Mouse (Mus musculus) mouse trophoblast stem cell (cell line): ENCODE data around the gene Acbd3.

Experiments used
- in situ Hi-C, 2 experiments: fragments of 300-500 bp; cut with MseI, MboI; formaldehyde crosslinking; loops; 2 replicates in 1 of 2; 3 replicates in 1 of 2; pipeline ENCODE4 v1.15.1; 2025

The Acbd3 gene

DNA sequence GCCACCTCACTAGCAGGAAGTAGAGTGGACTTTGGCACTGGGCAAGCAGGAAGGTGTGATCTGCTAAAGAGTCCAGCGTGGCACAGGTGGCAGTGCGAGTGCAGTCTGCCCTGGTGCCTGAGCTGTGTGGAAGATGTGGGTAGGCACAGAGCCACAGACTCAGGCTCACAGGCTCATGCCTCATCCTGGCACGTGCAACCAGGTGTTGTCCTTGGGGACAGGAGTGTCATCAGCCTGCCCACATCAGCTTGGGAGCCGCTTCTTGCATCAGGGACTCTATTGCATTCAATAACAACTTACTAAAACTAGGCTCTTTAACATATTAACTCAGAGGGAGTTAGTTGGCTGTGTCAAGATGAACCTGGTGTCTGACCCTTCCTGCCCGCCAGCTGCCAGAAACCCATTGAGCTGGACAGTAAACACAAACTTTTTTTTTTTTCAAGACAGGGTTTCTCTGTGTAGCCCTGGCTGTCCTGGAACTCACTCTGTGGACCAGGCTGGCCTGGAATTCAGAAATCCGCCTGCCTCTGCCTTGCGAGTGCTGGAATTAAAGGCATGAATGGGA lies 32.2 kb downstream of the Acbd3 start:
- in situ Hi-C loops = no loop called here

DNA sequence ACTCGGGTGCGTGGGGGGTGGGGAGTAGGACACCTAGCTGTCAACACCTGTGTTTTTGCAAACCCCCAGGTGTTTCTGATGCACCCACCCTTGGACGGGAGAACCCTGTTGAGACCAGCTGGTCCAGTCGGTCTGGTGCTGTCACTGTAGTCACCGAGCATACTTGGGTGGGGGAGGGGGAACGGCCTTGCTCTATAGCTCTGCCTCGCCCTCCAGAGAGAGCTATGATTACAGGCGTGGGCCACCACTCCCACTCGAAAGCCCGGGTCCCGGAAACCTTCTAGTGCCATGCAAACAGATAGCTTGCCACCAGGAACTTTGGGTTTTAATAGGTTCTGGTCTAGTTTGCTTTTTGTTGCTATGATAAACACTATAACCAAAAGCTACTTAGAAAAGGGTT lies 36.3 kb downstream of the Acbd3 start:
- in situ Hi-C loops = loop anchor here in 1 of 2 experiments (5.0 kb wide), 1 partner anchor 40 kb away; no protein-coding TSS in a partner anchor

DNA sequence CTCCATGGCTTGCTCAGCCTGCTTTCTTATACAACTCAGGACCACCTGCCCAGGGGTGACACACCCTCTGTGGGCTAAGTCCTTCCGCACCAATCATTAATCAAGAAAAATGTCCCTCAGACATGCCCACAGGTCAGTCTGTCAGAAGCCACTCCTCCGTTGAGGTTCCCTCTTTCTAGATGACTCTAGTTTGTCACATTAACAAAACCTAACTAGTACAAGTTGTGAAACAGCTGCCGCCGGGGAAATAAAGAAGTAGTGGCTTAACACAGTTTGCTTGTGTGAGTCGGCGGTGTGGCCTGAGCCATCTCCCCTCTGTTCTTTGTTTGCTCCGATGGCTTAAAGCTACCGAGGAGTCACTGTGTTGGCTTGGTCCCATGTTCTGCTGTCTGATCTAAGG lies 36.8 kb downstream of the Acbd3 start:
- in situ Hi-C loops = loop anchor here in 1 of 2 experiments (5.0 kb wide), 1 partner anchor 40 kb away; no protein-coding TSS in a partner anchor

DNA sequence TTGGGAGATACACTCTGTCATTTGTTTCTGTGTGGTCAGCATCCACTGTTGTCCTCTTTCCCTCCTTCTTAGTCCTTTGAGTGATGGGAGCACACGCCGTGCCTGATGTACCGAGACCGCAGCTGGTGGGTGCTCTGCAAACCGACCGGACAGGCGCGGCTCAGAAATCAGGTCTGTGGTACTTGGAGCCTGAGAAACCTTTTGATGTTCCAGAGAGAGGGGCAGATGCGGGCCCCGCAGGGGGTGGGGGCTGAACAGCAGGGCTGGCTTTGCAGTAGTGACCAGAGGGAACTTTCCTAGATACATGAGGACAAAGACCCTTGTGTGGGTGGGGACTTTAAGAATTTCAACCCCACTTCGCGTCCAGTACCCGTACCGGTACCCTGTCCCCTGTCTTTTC lies 37.5 kb downstream of the Acbd3 start:
- in situ Hi-C loops = loop anchor here in 1 of 2 experiments (5.0 kb wide), 1 partner anchor 41 kb away; no protein-coding TSS in a partner anchor

DNA sequence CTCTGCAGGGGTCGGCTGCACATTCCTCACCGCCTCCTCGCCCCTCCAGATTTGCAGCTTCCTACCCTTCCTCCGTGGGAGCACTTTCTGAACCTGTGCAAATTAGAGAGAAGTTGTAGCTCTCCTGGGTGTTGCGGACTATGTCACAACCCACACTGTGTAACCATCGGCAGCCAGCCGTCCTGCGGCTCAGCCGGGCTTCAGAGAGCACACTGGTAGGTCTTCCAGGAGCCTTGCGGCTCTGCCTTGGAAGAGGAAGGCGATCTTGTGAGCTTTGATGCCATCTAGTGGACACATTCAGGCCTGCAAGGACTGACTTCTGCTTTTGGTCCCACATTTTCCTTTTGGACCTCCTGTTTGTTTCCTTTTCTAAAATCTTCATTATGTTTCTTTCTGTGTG lies 38.0 kb downstream of the Acbd3 start:
- in situ Hi-C loops = loop anchor here in 1 of 2 experiments (5.0 kb wide), 1 partner anchor 42 kb away; no protein-coding TSS in a partner anchor

DNA sequence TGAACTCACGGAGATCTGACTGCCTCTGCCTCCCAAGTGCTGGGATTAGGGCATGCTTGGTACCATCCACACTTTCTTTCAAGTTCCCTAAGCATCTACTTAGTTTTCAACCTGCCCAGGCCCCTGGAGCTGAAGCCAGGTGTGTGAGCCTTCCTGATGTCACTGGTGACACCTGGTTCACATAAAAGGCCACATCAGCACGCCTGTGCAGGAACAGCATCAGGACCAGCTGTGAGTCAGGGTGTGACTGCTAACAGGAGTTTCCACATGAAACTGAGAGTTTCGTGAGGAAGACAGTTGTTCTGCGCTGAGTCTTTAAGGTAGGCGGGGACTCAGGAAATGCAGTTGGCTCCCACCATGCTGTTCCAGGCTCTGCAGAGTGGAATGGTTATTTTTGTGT lies 39.5 kb downstream of the Acbd3 start:
- in situ Hi-C loops = no loop called here

DNA sequence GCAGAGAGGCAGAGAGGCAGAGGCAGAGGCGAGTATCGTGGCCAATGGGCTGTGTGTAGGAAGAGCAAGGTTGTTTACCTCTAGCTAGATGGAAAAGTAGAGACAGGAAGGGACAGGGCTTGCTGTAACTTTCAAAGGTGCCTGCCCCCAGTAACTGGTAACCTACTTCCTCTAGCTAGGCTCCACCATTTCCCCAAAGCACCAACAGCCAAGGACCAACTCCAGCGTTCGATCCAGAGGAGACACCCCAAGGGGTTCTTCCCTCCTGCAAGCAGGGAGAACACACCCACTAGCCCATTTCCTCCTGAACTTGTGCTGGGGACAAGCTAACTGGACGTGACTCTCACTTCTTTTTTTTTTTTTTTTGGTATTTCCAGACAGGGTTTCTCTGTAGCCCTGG lies 40.7 kb downstream of the Acbd3 start:
- in situ Hi-C loops = no loop called here

DNA sequence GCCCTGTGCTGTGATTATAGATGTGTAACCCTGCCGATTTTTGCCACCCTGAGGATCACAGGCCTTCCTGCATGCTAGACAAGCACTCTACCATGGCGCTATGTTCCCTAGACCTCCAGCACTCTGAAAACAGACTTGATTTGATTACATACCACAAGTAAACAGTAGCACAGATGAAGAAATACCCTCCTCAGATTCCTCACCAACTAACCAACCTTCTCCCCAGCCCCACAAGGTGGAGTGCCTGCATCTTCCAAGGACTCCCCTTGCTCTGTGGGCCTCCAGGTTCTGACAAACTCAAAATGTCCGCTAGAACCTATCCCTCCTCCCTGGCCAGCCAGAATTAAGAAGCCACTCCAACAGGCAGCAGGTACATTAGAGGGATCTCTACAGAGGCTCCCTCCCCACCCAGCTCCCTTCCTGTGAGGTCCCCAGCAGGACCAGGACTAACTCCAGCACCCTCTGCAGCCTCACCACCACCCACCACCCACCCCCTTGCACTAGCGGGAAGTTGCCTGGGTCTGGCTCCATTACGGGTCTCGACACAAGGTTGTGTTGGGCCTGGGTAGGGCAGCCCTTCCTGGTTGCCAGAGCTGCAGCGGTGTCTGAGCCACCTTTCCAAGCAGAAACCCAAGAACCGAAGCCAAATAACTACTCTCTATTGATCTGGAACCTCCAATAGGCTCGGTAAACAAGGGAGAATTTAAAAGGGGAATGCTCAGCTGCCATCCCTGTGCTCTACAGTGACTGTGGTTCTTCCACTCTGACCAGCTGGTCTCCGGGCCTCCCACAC lies 41.9 kb downstream of the Acbd3 start:
- in situ Hi-C loops = no loop called here

DNA sequence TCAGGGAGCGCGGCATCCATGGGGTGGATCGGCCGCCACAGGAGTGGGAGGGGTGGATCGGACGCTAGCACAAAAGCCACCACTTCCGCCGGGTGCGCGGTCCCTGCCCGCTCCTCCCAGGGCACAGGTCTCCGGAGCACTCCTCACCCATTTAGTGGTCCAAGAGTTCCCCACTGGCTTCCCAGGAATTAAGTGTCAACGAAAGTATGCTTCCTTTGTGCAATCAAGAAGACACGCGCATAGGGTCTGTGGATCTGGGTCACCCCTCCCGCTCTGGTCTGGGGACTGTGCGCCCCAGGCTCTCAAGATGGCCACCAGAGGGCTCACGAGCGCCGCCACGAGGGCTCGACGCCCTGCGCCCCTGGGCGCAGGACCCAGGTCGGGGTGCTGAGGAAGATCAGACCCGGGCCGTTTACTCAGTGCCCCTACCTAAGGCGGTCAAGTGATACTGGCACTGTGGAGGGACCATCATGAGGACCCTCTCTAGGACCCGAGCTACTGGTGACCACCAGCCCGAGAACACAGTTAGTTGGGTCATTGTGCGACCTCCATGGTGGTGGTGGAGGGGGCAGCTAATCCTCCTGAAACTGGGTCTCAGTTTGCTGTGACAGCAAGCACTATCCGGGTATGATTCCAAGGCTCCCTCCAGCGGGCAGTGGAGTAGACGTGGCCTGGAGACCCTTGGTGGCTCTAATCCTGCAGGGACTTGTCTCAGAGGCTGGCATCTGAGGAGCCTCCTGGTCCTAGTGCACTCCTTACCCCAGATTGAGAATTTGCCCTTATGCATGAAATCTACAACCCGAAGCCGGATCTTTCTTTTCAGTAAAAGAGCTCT lies 42.7 kb downstream of the Acbd3 start:
- in situ Hi-C loops = no loop called here

DNA sequence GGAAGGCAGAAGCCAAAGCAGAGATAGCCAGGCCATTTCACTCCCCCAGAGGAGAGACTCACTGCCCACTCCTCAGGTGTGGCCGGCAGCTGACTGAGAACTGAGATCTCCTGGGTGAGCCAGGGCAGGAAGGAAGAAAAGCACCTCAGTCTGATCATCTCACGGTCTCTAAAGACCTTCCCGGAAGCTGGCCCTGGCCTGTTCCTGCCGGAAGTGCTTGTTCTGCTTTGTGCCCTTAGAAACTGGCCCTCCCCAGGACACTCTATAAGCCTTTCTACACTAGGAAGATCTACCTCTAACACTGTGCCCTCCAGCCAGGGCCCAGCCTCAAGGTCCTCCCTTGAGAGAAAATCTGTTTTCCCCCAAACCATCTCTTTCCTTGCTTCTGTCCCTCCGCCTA lies 45.5 kb downstream of the Acbd3 start:
- in situ Hi-C loops = no loop called here

DNA sequence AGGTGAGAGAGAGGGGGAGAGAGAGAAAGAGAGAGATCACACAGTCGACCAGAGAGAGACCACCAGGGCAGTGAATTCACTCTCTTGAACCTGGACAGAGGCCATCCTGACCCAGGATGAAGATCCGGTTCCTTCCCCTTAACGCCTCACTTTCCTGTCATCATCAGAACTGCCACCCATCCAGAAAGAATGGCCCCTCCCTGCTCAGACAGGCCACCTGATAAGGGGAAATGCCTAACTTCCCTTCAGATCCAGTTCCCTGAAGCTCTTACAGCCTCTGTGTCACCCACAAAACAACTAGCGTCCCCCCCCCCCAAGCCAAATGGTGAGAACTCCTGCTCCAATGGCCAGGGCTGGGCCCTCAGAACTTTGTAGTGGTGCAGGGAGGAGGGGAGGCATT lies 45.9 kb downstream of the Acbd3 start:
- in situ Hi-C loops = no loop called here

DNA sequence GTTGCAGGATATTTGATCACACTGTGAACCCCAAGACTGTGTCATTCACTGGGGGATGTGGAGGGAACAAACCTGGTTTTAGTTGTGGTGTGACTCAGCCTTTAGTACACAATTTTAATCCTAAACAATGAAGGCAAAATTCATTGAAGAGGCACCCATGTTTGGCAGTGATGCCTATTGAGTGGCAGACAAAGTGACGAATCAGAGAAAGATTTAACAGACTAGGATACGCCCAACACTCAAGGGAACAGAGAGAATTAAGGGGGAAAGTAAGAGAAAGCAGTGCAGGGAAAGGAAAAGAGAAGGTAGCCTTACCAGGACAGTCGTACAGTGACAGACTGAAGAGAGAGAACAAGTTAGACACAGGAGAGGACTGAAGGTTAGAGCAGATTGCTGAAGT lies 46.4 kb downstream of the Acbd3 start:
- in situ Hi-C loops = no loop called here

DNA sequence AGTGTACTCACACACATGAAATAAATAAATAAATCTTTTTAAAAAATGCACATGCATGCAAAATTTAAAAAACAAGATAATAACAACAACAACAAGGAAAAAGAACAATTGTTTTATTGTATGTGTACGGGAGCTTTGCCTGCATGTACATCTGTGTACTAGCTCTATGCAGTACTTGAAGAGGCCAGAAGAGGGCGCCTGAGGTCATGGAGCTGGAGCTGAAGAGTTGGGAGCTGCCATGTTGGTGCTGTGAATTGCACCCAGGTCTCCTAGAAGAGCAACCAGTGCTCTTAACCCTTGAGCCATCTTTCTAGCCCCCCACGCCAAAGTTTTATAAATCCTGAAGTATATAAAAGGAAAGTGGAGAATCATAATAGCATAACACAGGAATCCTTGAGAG lies 48.8 kb downstream of the Acbd3 start:
- in situ Hi-C loops = no loop called here

DNA sequence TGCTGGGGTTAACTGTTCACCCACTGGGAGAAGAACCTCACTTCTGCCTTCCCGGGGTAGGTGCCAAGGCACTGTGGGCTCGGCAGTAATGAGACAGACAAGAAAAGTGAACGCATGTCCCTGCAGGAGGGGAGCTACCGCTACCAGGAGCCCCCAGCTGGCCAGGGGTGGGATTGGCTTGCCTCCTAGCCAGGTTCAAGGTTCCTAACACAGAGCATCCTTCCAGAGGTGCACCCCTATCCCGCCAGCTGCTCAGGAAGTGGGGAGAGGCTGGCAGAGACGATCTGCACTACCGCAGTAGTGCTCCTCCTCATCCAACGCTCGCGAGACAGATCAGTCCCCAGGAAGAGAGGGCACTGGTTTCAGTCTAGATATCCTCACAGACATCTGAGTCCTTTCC lies 49.5 kb downstream of the Acbd3 start:
- in situ Hi-C loops = no loop called here

DNA sequence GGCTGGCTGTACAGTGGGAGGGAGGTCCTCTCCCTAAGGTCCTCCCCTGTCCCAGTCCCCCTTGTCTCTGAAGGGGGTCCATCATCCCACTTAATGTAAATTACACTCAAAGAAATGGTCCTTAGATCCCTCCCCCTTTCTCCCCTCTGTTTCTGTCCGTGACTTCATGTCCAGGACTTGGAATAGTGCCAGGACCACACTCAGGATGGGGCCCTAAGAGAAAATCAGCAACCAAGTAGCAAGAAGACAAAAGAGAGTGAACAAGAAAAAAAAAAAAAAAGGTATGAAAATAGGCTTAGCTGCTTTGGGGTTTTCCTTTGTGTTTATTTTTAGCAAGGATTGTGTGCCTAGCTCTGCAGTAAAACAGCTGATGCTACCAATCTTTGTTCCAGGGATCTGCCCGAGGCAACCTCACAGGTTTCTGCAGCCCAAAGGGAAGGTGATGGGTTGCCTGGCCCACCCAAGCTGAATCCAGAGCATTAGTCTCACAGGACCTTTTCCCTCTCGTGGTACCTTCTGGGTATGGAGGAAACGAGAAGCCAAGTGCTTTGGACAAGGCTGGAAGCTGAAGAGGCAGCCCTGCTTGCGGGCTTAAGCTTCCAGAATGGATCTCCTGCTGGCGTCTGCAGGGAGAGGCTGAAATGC lies 50.1 kb downstream of the Acbd3 start:
- in situ Hi-C loops = no loop called here

DNA sequence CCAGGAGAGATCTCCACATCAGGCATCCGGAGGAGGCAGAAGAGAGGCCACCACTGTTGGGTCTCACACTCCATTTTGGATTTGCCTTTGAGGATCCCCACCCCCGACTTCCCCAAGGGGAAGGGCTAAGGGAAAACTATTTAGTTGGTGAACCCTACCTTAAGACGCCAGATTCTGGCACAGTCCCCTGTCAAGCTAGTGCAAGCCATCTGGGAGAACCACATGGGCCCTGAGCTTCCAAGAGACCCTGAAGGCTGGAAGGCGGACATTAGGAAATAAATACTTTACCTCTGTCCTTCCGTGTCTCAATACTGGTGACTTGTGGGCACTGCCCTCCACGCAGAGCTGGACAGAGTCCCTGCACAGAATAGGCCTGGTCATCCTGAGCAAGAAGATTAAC lies 50.7 kb downstream of the Acbd3 start:
- in situ Hi-C loops = no loop called here

DNA sequence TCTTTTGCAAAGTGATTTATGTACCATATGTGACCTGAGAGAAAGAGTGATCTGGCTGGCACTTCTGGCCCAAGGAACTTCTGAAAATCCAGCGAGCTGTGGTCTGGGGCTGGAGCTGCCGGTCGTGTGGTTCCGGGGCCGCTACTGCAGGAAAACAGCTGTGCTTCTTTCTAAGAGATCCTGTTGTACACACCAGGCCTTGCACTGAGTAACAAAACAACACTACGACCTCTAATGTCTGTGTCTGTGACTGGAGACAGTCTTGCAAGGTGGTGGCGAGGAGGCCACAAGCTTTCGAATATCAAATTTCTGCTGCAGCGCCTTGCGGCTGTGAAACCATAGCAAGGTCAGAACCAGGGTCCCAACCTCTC lies 51.4 kb downstream of the Acbd3 start:
- in situ Hi-C loops = no loop called here

DNA sequence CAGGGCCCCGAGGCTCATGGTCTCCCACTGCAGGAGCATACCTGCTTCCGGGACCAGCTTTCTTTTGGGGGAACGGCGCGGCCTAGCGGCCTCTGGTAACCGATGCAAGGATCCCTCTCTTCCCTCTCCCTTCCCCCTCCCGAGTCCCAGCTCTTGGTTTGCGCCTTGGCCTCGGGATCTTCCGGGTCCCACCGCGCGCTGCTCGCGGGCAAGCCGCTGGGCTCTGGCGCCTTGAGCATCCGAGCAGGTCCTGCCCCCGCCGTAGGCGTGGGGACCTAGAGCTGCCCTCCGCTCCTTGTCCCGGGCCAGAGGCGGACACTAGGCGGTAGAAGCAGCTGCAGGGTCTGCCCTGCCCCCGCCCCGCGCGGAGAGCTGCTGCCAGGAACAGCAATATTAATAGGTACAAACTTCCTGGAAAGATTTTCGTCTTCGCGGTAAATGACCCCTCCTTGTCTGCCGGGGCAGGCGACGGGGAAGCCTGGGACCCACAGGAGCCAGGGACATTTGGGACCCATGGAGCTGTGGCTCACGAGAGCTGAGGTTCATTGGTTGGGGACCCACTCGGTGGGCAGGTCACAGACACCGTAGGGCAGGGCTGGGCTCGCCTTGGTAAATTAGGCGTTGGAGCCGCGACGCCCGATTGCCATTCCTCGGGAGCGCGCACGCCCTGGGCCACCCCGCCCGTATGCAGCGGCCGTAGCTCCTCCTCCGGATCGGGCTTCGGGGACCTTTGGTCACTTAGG lies 52.0 kb downstream of the Acbd3 start:
- in situ Hi-C loops = no loop called here

DNA sequence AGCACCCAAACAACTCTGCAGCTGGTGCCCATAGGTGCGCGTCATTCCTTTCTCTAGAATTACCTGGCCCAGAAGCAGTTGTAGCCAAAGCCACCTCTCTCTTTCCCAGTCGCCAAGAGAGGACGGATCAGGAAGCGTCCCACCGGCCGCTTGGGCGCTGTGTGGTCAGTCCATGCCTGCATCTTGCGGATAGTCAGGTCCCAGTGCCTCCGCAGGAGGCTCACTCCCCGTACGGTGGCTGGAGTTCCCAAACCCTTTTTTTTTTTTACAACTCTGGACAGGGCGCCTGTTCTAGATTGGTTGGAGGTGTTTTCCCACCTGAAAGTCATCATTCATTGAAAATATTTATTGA lies 52.5 kb downstream of the Acbd3 start:
- in situ Hi-C loops = no loop called here

DNA sequence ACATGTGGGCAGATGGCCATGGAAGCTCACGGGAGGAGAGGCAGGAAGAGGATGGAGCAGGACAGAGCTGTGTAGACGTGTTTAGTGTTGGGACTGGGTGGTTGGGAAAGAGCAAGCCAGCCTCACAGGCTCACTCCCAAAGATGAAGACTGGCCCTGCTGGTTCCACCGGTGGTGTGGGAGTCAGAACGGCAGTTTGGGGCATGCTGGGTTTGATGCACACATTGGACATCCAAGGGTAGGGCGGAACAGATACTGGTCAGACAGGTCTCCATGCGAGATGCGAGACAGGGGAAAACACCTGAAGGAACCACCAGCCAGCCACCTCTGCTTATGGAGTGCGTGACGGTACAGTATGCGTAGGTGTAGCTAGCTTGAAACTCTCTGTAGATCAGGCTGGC lies 53.1 kb downstream of the Acbd3 start:
- in situ Hi-C loops = no loop called here

DNA sequence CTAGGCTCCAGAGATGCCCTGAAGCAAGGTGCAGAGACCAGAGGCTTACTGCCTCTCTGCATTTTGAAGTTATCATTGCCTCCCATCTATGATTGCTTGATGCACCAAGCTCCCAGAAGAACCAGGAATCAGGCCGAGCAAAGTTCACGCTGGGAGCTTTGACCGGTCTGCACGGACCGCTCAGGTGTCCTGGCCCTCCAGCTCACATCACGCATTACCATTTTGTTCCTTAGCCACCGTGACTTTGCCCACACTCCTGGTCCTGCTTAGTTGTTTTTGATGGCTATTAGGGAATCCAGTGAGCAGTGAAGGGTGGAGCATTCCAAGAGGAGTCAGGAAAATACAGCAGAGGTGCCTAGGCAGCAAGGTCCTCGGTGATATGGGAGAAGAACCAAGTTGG lies 54.4 kb downstream of the Acbd3 start:
- in situ Hi-C loops = no loop called here
